Mouse (Mus musculus) thymus, postnatal 14 days (tissue): ENCODE measurements at regions not wholly inside any gene's neighbourhood (a gene's known extent, or its start where the extent isn't known, plus 50 kb on each side); places are given as distances from the start of the nearest gene placed in this dataset.

Source experiments
- DNase-seq: peaks from one replicate; pipeline ENCODE4 v3.0.0; 2021

- DNase-seq = no peak
Measured at GRCm38 (mm10) chr16:97234321-97234720, 63.8 kb upstream of the Dscam start.

GRCm38 (mm10) chr16:97239626-97240025 is 69.1 kb upstream of the Dscam start:
- no peak for DNase-seq

- no peak for DNase-seq
Measured at GRCm38 (mm10) chr16:97240085-97240484, 69.5 kb upstream of the Dscam start.

- no peak for DNase-seq
Measured at GRCm38 (mm10) chr16:97240859-97241360, 70.4 kb upstream of the Dscam start.

- DNase-seq = no peak
Measured at GRCm38 (mm10) chr16:97241639-97242038, 71.1 kb upstream of the Dscam start.

- DNase-seq = no peak
Measured at GRCm38 (mm10) chr16:97250488-97250887, 79.9 kb upstream of the Dscam start.

GRCm38 (mm10) chr16:97252551-97252950 is 82.0 kb upstream of the Dscam start:
- DNase-seq = no peak

- DNase-seq = no peak
Measured at GRCm38 (mm10) chr16:97252997-97253635, 82.6 kb upstream of the Dscam start.

GRCm38 (mm10) chr16:97258821-97259220 is 88.3 kb upstream of the Dscam start:
- no peak for DNase-seq

- no peak for DNase-seq
Measured at GRCm38 (mm10) chr16:97263451-97263850, 92.9 kb upstream of the Dscam start.

GRCm38 (mm10) chr16:97270417-97271133 is 86.0 kb upstream of the Bace2 start:
- no peak for DNase-seq

GRCm38 (mm10) chr16:97271264-97271663 is 85.3 kb upstream of the Bace2 start:
- DNase-seq = no peak

- DNase-seq = peak; percentile 81
Measured at GRCm38 (mm10) chr16:97272035-97272631, 84.4 kb upstream of the Bace2 start.

- DNase-seq = no peak
Measured at GRCm38 (mm10) chr16:97278913-97279312, 77.6 kb upstream of the Bace2 start.

GRCm38 (mm10) chr16:97281615-97282110 is 74.9 kb upstream of the Bace2 start:
- no peak for DNase-seq

- no peak for DNase-seq
Measured at GRCm38 (mm10) chr16:97282943-97283342, 73.6 kb upstream of the Bace2 start.

- DNase-seq = no peak
Measured at GRCm38 (mm10) chr16:97285886-97286447, 70.6 kb upstream of the Bace2 start.

GRCm38 (mm10) chr16:97286717-97287116 is 69.8 kb upstream of the Bace2 start:
- DNase-seq = no peak

GRCm38 (mm10) chr16:97288634-97289033 is 67.9 kb upstream of the Bace2 start:
- no peak for DNase-seq

GRCm38 (mm10) chr16:97292484-97293048 is 64.0 kb upstream of the Bace2 start:
- DNase-seq = no peak

- peak; percentile 71 for DNase-seq
Measured at GRCm38 (mm10) chr16:97293273-97293672, 63.3 kb upstream of the Bace2 start.

- DNase-seq = no peak
Measured at GRCm38 (mm10) chr16:97297140-97297539, 59.4 kb upstream of the Bace2 start.

- DNase-seq = no peak
Measured at GRCm38 (mm10) chr16:97304156-97304735, 52.3 kb upstream of the Bace2 start.
